Mouse (Mus musculus): ENCODE results near the gene Tnxb.

DNA sequence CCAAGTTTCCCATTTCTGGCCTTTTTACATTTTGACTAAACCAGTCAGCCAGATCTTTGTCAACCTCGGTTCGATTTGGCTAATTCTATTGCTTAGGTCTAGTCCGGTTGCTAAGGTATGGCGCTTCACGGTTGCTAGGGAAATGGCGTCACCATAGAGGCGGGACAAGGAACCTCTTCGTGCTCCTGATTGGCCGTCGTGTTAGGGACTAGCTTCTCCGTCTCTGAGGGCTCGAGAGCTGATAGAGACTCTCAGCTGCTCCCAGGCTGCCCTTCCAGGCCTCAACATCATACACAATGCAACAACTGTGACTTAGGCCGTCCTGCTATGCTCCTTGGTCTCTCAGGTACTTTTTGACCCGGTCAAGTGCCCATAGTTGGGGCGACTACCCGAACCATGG, 25.7 kb upstream of the Tnxb start, which contains the start of gene Fkbpl:
- TF ChIP-seq POLR2A (IDR thresholded peaks at IDR 0.05; ENCODE audit: borderline replicate concordance, extremely low read depth, low read depth, low read length) (peak; percentile 51; the same call in 1 of the 2 replicates), CTCF (IDR thresholded peaks at IDR 0.05; ENCODE audit: insufficient read depth, low read length) (no peak)

All from lung, adult 2 months (tissue).